In the genomic region with DNA sequence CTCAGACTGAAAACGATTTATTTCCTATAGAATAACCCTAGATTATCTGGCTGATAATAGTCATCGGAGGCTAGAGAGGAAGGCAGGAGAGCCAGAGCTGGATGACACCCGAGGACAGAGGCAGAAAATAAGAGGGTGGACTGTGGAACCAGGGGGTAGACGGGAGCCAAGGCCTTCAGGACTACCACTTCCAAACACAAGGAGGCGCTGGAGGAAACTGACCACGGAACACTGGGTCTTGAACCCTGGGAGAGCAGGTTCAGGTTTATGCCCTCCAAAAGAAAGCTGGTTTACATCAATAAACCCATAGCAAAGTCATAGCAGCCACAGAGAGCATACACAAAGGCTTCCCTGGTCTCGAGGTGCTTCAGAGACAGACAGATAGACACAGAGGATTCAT, we compare ENCODE assay signal across 12 mouse cellular contexts. TPM values are rescaled to one million over a fixed set of nuclear protein-coding genes. Genes with fewer than 3 reads are reported as not detected.
DNase-seq lines count a peak whose midpoint lies in the region; ATAC-seq and TF ChIP-seq lines count a peak whose summit lies in the region.
"Had no signal": no experiment of that assay in that cellular context is flagged by ENCODE, and none has a peak within 500 bp of the region (broad histone marks: within the 10 kb centered on the region; RNA-seq: fewer than 3 reads in every experiment).

No protein-coding gene starts in this region.

- no peak overlapping the region for H3K4me2 ChIP-seq in hindbrain, embryonic 14.5 days (replicated peaks)
- no peak overlapping the region for H3K4me2 ChIP-seq in liver, embryonic 14.5 days (ENCODE audit: low read depth)
- H3K4me2 ChIP-seq: embryonic facial prominence, embryonic 13.5 days; heart, embryonic 13.5 days; limb, embryonic 12.5 days had no signal

- H3K27ac ChIP-seq in hindbrain, embryonic 10.5 days: no peak overlapping the region
- no peak overlapping the region for H3K27ac ChIP-seq in hindbrain, embryonic 14.5 days
- H3K27ac ChIP-seq in testis, adult 2 months (ENCODE audit: control insufficient read depth, insufficient read depth, low read depth, low read length): no peak overlapping the region
- no peak overlapping the region for H3K27ac ChIP-seq in liver, embryonic 14.5 days
- H3K27ac ChIP-seq in forebrain, embryonic 10.5 days: no peak overlapping the region
- H3K27ac ChIP-seq: embryonic facial prominence, embryonic 13.5 days; heart, embryonic 13.5 days; limb, embryonic 12.5 days had no signal

- no peak for TF ChIP-seq EP300 in liver, embryonic 14.5 days (IDR thresholded peaks at IDR 0.05; ENCODE audit: low read depth)

- no peak overlapping the region for H3K4me3 ChIP-seq in hindbrain, embryonic 10.5 days
- no peak overlapping the region for H3K4me3 ChIP-seq in hindbrain, embryonic 14.5 days (replicated peaks; ENCODE audit: low read length)
- H3K4me3 ChIP-seq in testis, adult 2 months (ENCODE audit: control insufficient read depth, low read depth, low read length): no peak overlapping the region
- H3K4me3 ChIP-seq in liver, embryonic 14.5 days (ENCODE audit: insufficient read depth in 1 of 2, low read depth in 2 of 2, low read length in 2 of 2): no peak overlapping the region
- no peak overlapping the region for H3K4me3 ChIP-seq in forebrain, embryonic 10.5 days
- H3K4me3 ChIP-seq: embryonic facial prominence, embryonic 13.5 days; heart, embryonic 13.5 days; limb, embryonic 12.5 days had no signal

- WGBS in hindbrain, embryonic 10.5 days: 28% methylated on average over 7 of the region's 7 CpGs
- 30% methylated on average over 7 of the region's 7 CpGs for WGBS in hindbrain, embryonic 14.5 days
- 21% methylated on average over 7 of the region's 7 CpGs for WGBS in liver, embryonic 14.5 days (ENCODE audit: insufficient replicate concordance)
- 35% methylated on average over 7 of the region's 7 CpGs for WGBS in forebrain, embryonic 10.5 days

- peak; percentile 15 for DNase-seq in hindbrain, embryonic 10.5 days (ENCODE audit: low spot score)
- DNase-seq in hindbrain, embryonic 14.5 days (ENCODE audit: low spot score): no peak
- DNase-seq in testis, postnatal 14 days (ENCODE audit: low spot score): no peak
- DNase-seq in liver, embryonic 14.5 days (ENCODE audit: low read depth in 3 of 3, low spot score in 3 of 3): no peak
- peak; percentile 73 for DNase-seq in thymus, postnatal 4 days
- DNase-seq in right cerebral cortex, adult 18-20 months: no peak
- no peak for DNase-seq in forebrain, embryonic 10.5 days (ENCODE audit: extremely low spot score, low spot score)

- no peak for TF ChIP-seq POLR2A in testis, adult 2 months (IDR thresholded peaks at IDR 0.05; ENCODE audit: control insufficient read depth, low read depth, low read length)

- no peak overlapping the region for H3K9ac ChIP-seq in hindbrain, embryonic 14.5 days
- H3K9ac ChIP-seq in liver, embryonic 14.5 days (replicated peaks): no peak overlapping the region
- H3K9ac ChIP-seq: embryonic facial prominence, embryonic 13.5 days; heart, embryonic 13.5 days; limb, embryonic 12.5 days had no signal

- ATAC-seq in hindbrain, embryonic 14.5 days (ENCODE audit: low FRiP score): no peak
- no peak for ATAC-seq in liver, embryonic 14.5 days (ENCODE audit: insufficient read depth)

- no peaks in the 10 kb centered on the region for H3K9me3 ChIP-seq in hindbrain, embryonic 10.5 days
- H3K9me3 ChIP-seq in hindbrain, embryonic 14.5 days (ENCODE audit: control insufficient read depth, low read length): no peaks in the 10 kb centered on the region
- H3K9me3 ChIP-seq in liver, embryonic 14.5 days (ENCODE audit: control insufficient read depth, low read length): no peaks in the 10 kb centered on the region
- H3K9me3 ChIP-seq in forebrain, embryonic 10.5 days: no peaks in the 10 kb centered on the region
- H3K9me3 ChIP-seq: embryonic facial prominence, embryonic 13.5 days; heart, embryonic 13.5 days; limb, embryonic 12.5 days had no signal

- peak; percentile 31; the same call in 1 of the 2 replicates for TF ChIP-seq CTCF in testis, adult 2 months (IDR thresholded peaks at IDR 0.05; ENCODE audit: control insufficient read depth, insufficient read depth, insufficient replicate concordance, low read depth, low read length)
- peak; percentile 74 for TF ChIP-seq CTCF in liver, embryonic 14.5 days (IDR thresholded peaks at IDR 0.05; ENCODE audit: low read depth)

- H3K27me3 ChIP-seq in hindbrain, embryonic 10.5 days (ENCODE audit: insufficient read depth, poor library complexity, severe bottlenecking): no peaks in the 10 kb centered on the region; the same call in 1 of the 2 replicates
- H3K27me3 ChIP-seq in hindbrain, embryonic 14.5 days (ENCODE audit: control insufficient read depth, insufficient read depth, low read length): peaks cover 4% of the 10 kb centered on the region; the same call in 1 of the 2 replicates
- no peaks in the 10 kb centered on the region for H3K27me3 ChIP-seq in testis, adult 2 months (ENCODE audit: control insufficient read depth, insufficient read depth, low read length)
- no peaks in the 10 kb centered on the region; the same call in 1 of the 2 replicates for H3K27me3 ChIP-seq in liver, embryonic 14.5 days (ENCODE audit: control insufficient read depth, insufficient read depth, low read length)
- H3K27me3 ChIP-seq in forebrain, embryonic 10.5 days (ENCODE audit: poor library complexity, severe bottlenecking): peaks cover 9% of the 10 kb centered on the region; the same call in 1 of the 2 replicates
- H3K27me3 ChIP-seq: embryonic facial prominence, embryonic 13.5 days; limb, embryonic 12.5 days had no signal

- no peaks in the 10 kb centered on the region for H3K36me3 ChIP-seq in hindbrain, embryonic 10.5 days
- no peaks in the 10 kb centered on the region for H3K36me3 ChIP-seq in hindbrain, embryonic 14.5 days (replicated peaks; ENCODE audit: control insufficient read depth, insufficient read depth)
- H3K36me3 ChIP-seq in testis, adult 2 months (ENCODE audit: control insufficient read depth, insufficient read depth, low read length): no peaks in the 10 kb centered on the region
- H3K36me3 ChIP-seq in liver, embryonic 14.5 days (replicated peaks; ENCODE audit: control insufficient read depth, insufficient read depth, low read depth): no peaks in the 10 kb centered on the region
- no peaks in the 10 kb centered on the region for H3K36me3 ChIP-seq in forebrain, embryonic 10.5 days (replicated peaks)
- H3K36me3 ChIP-seq: embryonic facial prominence, embryonic 13.5 days; heart, embryonic 13.5 days; limb, embryonic 12.5 days had no signal

- no peaks in the 10 kb centered on the region for H3K4me1 ChIP-seq in hindbrain, embryonic 10.5 days (replicated peaks)
- no peaks in the 10 kb centered on the region for H3K4me1 ChIP-seq in hindbrain, embryonic 14.5 days (replicated peaks; ENCODE audit: control insufficient read depth, insufficient read depth, low read length)
- H3K4me1 ChIP-seq in testis, adult 2 months (ENCODE audit: control insufficient read depth, insufficient read depth, low read length): no peaks in the 10 kb centered on the region
- peaks cover 33 to 40% of the 10 kb centered on the region in 2 experiments for H3K4me1 ChIP-seq in liver, embryonic 14.5 days (replicated peaks; ENCODE audit: control insufficient read depth in 2 of 2, insufficient read depth in 2 of 2, low read length in 1 of 2)
- no peaks in the 10 kb centered on the region for H3K4me1 ChIP-seq in forebrain, embryonic 10.5 days
- H3K4me1 ChIP-seq: limb, embryonic 12.5 days had no signal

RNA-seq across cellular contexts. Expression of a gene that starts 3.4 kb away (rescaled TPM):
- not detected in 2 replicates for polyA plus RNA-seq in hindbrain, embryonic 10.5 days (2016; fragmentation: Nextera tagmentation; extraction: Ambion mirVana)
- polyA plus RNA-seq in hindbrain, embryonic 14.5 days (2014; fragmentation: Nextera tagmentation; extraction: Ambion mirVana): not detected in 2 replicates
- polyA plus RNA-seq in testis, adult 2 months (2012; rRNA removed): 0.23 and 0.40 TPM in 2 replicates
- polyA plus RNA-seq in liver, embryonic 14.5 days (2012; rRNA removed): not detected in 2 replicates
- not detected in 2 replicates for polyA plus RNA-seq in liver, embryonic 14.5 days (2014; fragmentation: Nextera tagmentation; extraction: Ambion mirVana)
- polyA plus RNA-seq in forebrain, embryonic 10.5 days (2016; fragmentation: Nextera tagmentation; extraction: Ambion mirVana): 0.30 TPM in 1 of 2 replicates, not detected in the other
- polyA plus RNA-seq: neural tube, embryonic 14.5 days had no signal

RNA-seq across cellular contexts. Expression of a gene that starts 8.2 kb away (rescaled TPM):
- 49.9 and 52.3 TPM in 2 replicates for polyA plus RNA-seq in hindbrain, embryonic 10.5 days (2016; fragmentation: Nextera tagmentation; extraction: Ambion mirVana)
- 39.8 and 41.7 TPM in 2 replicates for polyA plus RNA-seq in hindbrain, embryonic 14.5 days (2014; fragmentation: Nextera tagmentation; extraction: Ambion mirVana)
- 5.4 and 7.0 TPM in 2 replicates for polyA plus RNA-seq in testis, adult 2 months (2012; rRNA removed)
- polyA plus RNA-seq in liver, embryonic 14.5 days (2012; rRNA removed): 8.0 and 8.7 TPM in 2 replicates
- polyA plus RNA-seq in liver, embryonic 14.5 days (2014; fragmentation: Nextera tagmentation; extraction: Ambion mirVana): 11.0 and 12.1 TPM in 2 replicates
- polyA plus RNA-seq in forebrain, embryonic 10.5 days (2016; fragmentation: Nextera tagmentation; extraction: Ambion mirVana): 54.6 TPM in 2 replicates

RNA-seq across cellular contexts. Expression of a gene that starts 9.2 kb away (rescaled TPM):
- 23.5 and 24.7 TPM in 2 replicates for polyA plus RNA-seq in hindbrain, embryonic 10.5 days (2016; fragmentation: Nextera tagmentation; extraction: Ambion mirVana)
- 28.1 and 29.4 TPM in 2 replicates for polyA plus RNA-seq in hindbrain, embryonic 14.5 days (2014; fragmentation: Nextera tagmentation; extraction: Ambion mirVana)
- 14.1 and 14.8 TPM in 2 replicates for polyA plus RNA-seq in testis, adult 2 months (2012; rRNA removed)
- 7.1 and 7.9 TPM in 2 replicates for polyA plus RNA-seq in liver, embryonic 14.5 days (2012; rRNA removed)
- 8.7 and 8.8 TPM in 2 replicates for polyA plus RNA-seq in liver, embryonic 14.5 days (2014; fragmentation: Nextera tagmentation; extraction: Ambion mirVana)
- 24.3 and 24.7 TPM in 2 replicates for polyA plus RNA-seq in forebrain, embryonic 10.5 days (2016; fragmentation: Nextera tagmentation; extraction: Ambion mirVana)

RNA-seq across cellular contexts. Expression of a gene that starts 38.3 kb away (rescaled TPM):
- not detected in 2 replicates for polyA plus RNA-seq in hindbrain, embryonic 10.5 days (2016; fragmentation: Nextera tagmentation; extraction: Ambion mirVana)
- polyA plus RNA-seq in hindbrain, embryonic 14.5 days (2014; fragmentation: Nextera tagmentation; extraction: Ambion mirVana): not detected in 2 replicates
- 22.6 and 23.5 TPM in 2 replicates for polyA plus RNA-seq in testis, adult 2 months (2012; rRNA removed)
- polyA plus RNA-seq in liver, embryonic 14.5 days (2012; rRNA removed): not detected in 2 replicates
- 0.05 TPM in 1 of 2 replicates, not detected in the other for polyA plus RNA-seq in liver, embryonic 14.5 days (2014; fragmentation: Nextera tagmentation; extraction: Ambion mirVana)
- polyA plus RNA-seq in forebrain, embryonic 10.5 days (2016; fragmentation: Nextera tagmentation; extraction: Ambion mirVana): not detected in 2 replicates
- polyA plus RNA-seq: embryonic facial prominence, embryonic 13.5 days; heart, embryonic 13.5 days; limb, embryonic 12.5 days; neural tube, embryonic 14.5 days had no signal

RNA-seq across cellular contexts. Expression of a gene that starts 40.6 kb away (rescaled TPM):
- 13.0 and 13.7 TPM in 2 replicates for polyA plus RNA-seq in hindbrain, embryonic 10.5 days (2016; fragmentation: Nextera tagmentation; extraction: Ambion mirVana)
- polyA plus RNA-seq in hindbrain, embryonic 14.5 days (2014; fragmentation: Nextera tagmentation; extraction: Ambion mirVana): 11.3 and 12.4 TPM in 2 replicates
- 4.1 and 5.2 TPM in 2 replicates for polyA plus RNA-seq in testis, adult 2 months (2012; rRNA removed)
- polyA plus RNA-seq in liver, embryonic 14.5 days (2012; rRNA removed): 3.0 and 3.1 TPM in 2 replicates
- polyA plus RNA-seq in liver, embryonic 14.5 days (2014; fragmentation: Nextera tagmentation; extraction: Ambion mirVana): 4.3 TPM in 2 replicates
- 10.9 and 11.5 TPM in 2 replicates for polyA plus RNA-seq in forebrain, embryonic 10.5 days (2016; fragmentation: Nextera tagmentation; extraction: Ambion mirVana)

Comparison
In these comparisons a context has a peak if more than half of its experiments do, and no peak if none do; other contexts are left out.
1. DNase-seq: peak in hindbrain, embryonic 10.5 days (single experiment) and thymus, postnatal 4 days (single experiment); none in hindbrain, embryonic 14.5 days (single experiment), testis, postnatal 14 days (single experiment), liver, embryonic 14.5 days (0 of 3), right cerebral cortex, adult 18-20 months (single experiment) and forebrain, embryonic 10.5 days (single experiment).